Mouse (Mus musculus) E14TG2a.4 (cell line): ENCODE data around the gene Chrm4.

Experiments used
- CTCF ChIP-seq: conservative IDR thresholded peaks from 2 replicates; pipeline ENCODE4 v1.5.1; 2014; ENCODE audit warnings: low read length
- NANOG ChIP-seq: IDR thresholded peaks from 2 replicates; pipeline ENCODE4 v1.6.1; 2014; ENCODE audit warnings: borderline replicate concordance, low read length, mixed read lengths
- POU5F1 ChIP-seq: IDR thresholded peaks from 2 replicates; pipeline ENCODE4 v1.6.1; 2014; ENCODE audit warnings: low read length, borderline replicate concordance

DNA sequence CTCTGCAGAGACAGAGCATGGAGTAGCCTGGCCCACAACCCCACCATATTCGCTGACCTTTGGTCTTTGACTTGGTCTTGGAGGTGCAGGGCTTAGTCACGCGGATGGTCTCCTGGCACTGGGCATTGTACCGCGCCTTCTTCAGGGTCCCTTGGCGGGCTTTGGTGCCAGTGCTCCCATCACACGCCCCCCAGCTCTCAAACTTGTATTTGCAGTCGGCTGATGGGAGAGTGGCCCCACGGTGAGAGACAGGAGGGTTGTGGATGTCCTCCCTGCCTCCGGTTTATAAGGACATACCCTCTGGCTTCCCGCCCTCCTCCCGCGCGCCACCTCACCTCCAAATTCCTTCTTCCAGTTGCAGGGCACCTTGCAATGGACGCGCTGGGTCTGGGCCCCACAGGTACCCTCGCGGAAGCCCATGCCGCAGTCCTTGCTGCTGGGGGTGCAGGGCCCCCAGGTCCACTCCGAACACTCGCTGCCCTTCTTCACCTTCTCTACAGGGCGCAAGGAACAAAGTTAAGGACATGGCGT, 3.8 kb downstream of the Chrm4 start:
- TF ChIP-seq POU5F1 (no peak), CTCF (no peak), NANOG (no peak)
